Mouse (Mus musculus): ENCODE measurements around the gene Fads6.

Fads6 gene

GRCm38 (mm10) chr11:115300745-115301144, 3.3 kb upstream of the Fads6 start:
- no peak for DNase-seq (ENCODE audit: low spot score in 2 of 2)

DNA sequence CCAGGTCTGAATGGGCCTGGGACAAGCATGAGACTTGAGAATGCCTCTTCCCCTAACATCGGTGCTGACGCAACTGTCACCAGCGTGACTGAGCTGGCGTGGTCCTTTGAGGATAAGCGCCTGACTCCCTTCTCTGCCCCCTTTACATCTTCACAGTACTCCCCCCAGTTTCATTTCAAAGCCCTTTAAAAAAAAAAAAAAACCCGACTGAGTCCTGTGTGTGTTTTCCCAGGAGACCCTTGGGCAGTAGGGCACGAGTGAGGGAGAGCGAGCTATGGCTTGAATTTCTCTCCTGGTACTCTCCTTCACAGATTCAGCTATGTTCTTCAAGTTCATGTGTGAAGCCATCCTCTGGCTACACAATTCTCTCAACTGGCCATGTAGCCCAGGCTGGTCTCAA, 697 bp upstream of the Fads6 start:
- DNase-seq (ENCODE audit: low spot score in 2 of 2): no peak

DNA sequence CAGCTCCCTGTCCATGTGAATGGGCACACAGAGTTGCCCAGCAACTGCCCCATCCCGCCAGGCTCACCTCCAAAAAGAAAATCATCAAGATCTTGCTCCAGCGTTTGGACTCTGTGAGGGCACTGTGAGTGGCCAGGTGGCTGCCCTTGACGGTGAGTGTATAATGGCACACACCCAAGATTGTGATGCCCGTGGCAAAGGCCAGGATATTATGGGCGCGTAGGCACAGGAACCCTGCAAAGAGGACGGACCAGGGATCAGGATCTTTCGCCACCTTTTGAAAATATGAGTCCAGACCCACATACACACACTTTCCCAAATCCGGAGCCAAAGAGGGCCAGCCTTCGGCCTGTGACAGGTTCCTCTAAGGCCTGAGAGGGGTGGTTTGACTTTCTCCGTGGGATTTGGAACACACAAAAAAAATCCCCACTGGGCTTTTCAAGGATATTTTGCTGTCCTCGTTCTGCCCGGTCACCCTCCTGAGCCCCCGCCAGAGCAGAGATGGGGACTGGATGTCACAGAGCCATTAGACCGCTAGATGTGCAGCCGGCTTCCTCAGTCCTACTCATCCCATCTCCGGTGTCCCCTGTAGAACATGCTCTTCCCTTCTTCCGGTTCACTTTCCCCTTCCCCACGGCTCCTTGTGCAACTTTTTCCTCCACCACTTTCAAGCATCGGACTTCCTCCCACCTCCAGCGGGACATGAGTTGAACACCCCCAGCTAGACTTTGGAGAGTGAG, 822 bp downstream of the Fads6 start:
- DNase-seq (ENCODE audit: low spot score in 2 of 2): no peak

DNA sequence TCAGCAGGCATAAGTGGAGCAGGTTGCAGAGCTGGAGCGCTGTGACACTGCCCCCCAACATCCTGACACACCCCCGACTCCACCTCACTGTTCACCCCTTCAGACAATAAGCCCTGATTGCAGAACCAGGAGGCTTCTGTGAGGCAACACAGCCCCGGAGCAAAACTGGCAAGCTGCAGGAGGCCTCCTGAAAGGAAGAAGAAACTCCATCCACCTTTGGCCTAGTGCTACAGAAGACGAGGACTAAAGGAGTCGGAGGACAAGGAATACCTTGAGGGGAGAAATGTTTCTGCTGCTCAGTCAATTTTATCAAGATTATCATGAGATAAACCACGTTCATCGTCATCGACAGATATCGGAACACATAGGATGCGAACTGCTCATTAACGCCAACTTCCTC, 1.5 kb downstream of the Fads6 start:
- DNase-seq (ENCODE audit: low spot score in 2 of 2): no peak

GRCm38 (mm10) chr11:115292631-115293375, 4.7 kb downstream of the Fads6 start:
- DNase-seq (ENCODE audit: low spot score in 2 of 2): no peak

GRCm38 (mm10) chr11:115291503-115291902, 6.0 kb downstream of the Fads6 start:
- DNase-seq (ENCODE audit: low spot score in 2 of 2): no peak

GRCm38 (mm10) chr11:115290919-115291318, 6.5 kb downstream of the Fads6 start:
- DNase-seq (ENCODE audit: low spot score in 2 of 2): peak in 1 of 2 experiments; percentile 76

- no peak for DNase-seq (ENCODE audit: low spot score in 2 of 2)
These were observed 7.1 kb downstream of the Fads6 start for GRCm38 (mm10) chr11:115290314-115290713.

DNA sequence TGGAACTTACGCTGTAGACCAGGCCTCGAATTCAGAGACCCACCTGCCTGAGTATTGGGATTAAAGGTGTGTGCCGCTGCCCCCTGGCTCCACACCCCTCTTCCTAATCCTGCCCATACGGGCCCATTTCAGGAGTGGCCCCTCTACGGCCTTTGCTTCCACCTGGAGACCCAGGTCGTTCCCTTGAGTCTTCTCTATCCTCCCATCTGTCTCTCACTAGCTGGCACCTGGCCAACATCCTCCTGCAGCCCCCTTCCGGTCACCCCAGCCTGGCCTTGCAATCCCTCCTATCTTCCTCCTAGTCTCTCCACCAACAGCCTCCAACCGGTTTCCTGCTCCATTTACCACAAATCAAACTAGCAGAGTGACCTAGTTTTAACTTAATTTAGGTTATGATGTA, 7.6 kb downstream of the Fads6 start:
- no peak for DNase-seq (ENCODE audit: low spot score in 2 of 2)

GRCm38 (mm10) chr11:115288305-115288704, 9.2 kb downstream of the Fads6 start:
- no peak for DNase-seq (ENCODE audit: low spot score in 2 of 2)

- DNase-seq (ENCODE audit: low spot score in 2 of 2): no peak
These were observed 10.1 kb downstream of the Fads6 start for GRCm38 (mm10) chr11:115287386-115287785.

DNA sequence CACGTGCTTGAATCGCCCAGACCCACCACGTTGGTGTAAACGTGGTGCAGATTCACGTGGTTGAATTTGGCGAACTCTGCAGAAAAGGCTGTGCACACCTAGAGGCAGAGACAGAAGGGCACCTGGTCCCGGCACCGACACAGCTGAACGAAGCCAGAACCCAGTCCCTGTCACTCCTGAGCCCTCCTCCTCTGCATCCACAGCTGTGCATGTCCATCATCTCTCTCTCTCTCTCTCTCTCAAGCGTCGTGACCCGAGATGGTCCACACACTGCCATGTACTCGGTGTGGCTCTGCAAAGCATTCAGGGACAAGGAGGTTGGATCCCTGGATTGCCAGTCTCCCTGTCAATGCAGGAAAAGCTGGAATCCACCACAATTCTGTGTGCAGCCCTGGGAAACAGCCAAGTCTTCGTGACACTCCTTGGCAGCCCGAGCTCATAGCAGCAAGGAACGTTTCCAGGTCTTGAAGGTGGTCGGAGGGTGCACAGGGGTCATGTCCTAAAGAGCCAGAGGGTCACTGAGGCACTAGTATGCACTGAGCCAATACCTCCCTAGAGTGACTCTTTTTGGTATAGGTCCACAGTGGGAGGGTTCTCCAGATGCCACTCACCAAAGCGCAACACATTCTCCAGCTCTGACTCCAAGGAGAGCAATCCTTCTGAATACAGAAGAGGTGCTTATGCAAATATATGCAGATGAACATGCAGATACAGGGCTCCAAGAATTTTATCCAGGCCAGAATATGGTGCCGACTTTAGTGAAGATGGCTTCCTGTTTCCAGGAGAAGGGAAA, 11.1 kb downstream of the Fads6 start:
- peak; percentile 71 to 79 for DNase-seq (ENCODE audit: low spot score in 2 of 2)

GRCm38 (mm10) chr11:115285282-115285681, 12.2 kb downstream of the Fads6 start:
- DNase-seq (ENCODE audit: low spot score in 2 of 2): no peak

- DNase-seq (ENCODE audit: low spot score in 2 of 2): peak in 1 of 2 experiments; percentile 32
These were observed 13.4 kb downstream of the Fads6 start for GRCm38 (mm10) chr11:115283891-115284620.

GRCm38 (mm10) chr11:115283486-115283765, 14.0 kb downstream of the Fads6 start:
- peak in 1 of 2 experiments; percentile 33 for DNase-seq (ENCODE audit: low spot score in 2 of 2)

DNA sequence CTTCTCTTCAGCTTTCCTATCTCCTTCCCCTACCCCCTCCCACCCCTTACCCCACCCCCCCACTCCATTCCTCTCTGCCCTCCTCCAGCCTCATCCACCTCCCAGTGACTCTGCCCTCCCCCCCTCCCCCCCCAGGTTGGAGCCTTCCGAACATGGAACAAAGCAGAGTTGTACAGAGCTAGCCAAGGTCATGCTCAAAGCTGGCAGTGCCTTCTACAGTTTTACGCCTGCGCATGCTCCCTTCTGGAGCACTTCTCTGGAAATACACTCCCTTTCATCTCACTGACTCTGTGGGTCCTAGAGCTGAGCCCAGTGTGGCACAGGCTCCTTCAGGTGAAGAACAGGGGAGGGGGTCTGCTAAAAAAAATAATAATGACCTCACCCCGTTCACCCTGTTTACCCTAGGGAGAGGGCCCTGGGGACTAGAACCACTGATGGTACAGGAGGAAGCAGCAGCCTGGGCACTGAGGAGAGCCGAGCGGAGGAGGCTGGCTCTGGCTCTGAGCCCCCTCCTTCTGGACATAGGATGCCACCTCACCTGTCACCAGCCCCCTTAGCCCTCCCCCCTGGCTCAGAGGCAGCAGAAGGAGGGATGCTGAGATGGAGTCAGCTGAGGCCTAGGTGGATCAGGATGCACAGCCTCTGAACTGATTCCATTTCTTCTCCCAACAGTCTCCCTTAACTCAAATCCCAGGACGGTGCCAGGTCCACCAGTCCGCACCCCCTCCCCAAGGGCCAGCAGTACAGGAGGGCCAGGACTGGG, 14.6 kb downstream of the Fads6 start:
- peak in 1 of 2 experiments; percentile 66 for DNase-seq (ENCODE audit: low spot score in 2 of 2)

DNA sequence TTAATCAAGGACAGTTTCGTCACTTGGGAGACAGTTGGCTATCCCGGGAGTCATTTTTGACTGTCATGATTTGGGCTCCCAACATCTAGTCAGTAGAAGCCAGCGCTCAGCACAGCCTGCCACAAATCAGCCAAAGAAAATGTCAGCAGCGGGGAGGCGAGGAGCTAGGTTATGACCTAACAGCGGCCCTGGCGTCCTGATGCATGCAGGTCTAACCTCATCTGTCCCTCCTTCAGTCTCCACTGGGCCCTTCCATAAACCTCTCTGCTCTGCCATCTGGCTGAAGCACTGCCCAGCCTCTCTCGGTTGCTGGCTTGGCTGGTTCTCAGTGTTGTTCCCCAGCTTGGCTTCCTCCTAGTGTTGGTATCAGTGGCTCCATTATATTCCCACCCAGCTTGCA, 15.2 kb downstream of the Fads6 start:
- peak; percentile 65 to 74 for DNase-seq (ENCODE audit: low spot score in 2 of 2)

- DNase-seq (ENCODE audit: low spot score in 2 of 2): no peak
These were observed 17.7 kb downstream of the Fads6 start for GRCm38 (mm10) chr11:115279726-115280125.

GRCm38 (mm10) chr11:115278176-115278575, 19.3 kb downstream of the Fads6 start:
- DNase-seq (ENCODE audit: low spot score in 2 of 2): no peak

DNA sequence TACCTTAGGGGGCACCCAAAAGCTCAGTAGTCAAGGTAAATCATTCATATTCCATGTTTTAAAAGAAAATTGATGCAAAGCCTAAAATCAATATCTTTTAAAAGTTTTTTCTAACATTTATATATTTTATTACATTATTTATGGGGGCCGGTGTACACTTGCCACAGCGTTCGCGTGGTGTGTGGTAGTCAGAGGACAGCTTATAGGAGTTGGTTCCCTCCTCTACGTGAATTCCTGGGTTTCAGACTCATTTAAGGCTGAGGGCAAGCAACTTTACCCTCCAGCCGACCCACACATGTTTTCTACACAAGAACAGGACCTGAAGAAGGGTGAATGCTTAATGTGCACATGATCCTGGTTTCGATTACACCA, 19.9 kb downstream of the Fads6 start:
- peak in 1 of 2 experiments; percentile 27 for DNase-seq (ENCODE audit: low spot score in 2 of 2)

All from right cerebral cortex, postnatal 10 days (tissue).